Mouse (Mus musculus) brain, embryonic 14.5 days (tissue): ENCODE data around the gene Camk2n2.

Experiments used
- CTCF ChIP-seq: fragments of 200-500 bp; IDR thresholded peaks from 2 replicates; pipeline ENCODE4 v1.5.1; 2012; ENCODE audit warnings: inconsistent platforms, mild to moderate bottlenecking, moderate library complexity, borderline replicate concordance; ENCODE audit not compliant: insufficient read depth, insufficient read length; ENCODE audit errors: extremely low read depth
- POLR2A ChIP-seq: fragments of 200-500 bp; IDR thresholded peaks from 2 replicates; pipeline ENCODE4 v1.6.1; 2012; ENCODE audit warnings: mild to moderate bottlenecking, inconsistent platforms, borderline replicate concordance; ENCODE audit not compliant: poor library complexity, insufficient read depth, insufficient read length, severe bottlenecking; ENCODE audit errors: extremely low read depth

DNA sequence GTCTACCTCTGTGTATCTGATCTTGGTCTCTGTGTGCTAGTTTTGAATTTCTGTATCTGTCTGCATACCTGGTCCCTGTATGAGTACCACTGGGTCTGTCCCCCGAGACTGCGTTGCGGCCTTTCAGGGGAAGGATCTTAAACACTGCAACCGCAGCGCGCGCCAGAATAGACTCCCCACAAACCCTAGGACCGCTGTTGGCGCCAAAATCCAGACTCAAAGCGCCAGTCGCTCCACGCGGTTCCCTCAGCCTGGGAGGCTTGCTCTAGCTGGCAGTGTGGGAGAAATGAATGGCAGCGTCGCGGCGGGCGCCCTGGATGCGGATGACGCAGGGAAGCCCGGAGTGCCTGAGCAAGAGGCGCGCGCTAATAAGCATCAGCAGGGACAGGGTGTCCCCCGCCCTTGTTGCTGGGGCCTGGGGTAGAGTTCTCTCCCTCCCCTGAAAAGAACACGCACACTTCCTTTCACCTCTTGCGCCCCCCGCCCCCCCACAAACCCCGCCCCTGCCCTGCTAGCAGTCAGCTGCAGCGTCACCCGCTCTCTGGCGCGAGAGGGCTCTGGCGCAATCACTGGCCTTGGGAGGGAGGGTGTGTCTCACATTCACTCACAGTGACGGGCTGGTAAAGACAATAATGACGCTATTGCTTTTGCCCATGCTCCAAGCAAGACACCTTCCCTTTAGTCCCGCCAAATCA lies 1.1 kb upstream of the Camk2n2 start:
- TF ChIP-seq POLR2A (no peak), CTCF (no peak)
